Mouse (Mus musculus) cortical plate, adult 2 months (tissue): ENCODE data around the gene Hist1h2ak.

Experiments used
- CTCF ChIP-seq: fragments of 200-500 bp; IDR thresholded peaks from 2 replicates; pipeline ENCODE4 v1.5.1; 2011; ENCODE audit warnings: mild to moderate bottlenecking, control low read depth, low read length; ENCODE audit not compliant: insufficient read depth; ENCODE audit errors: extremely low read depth
- POLR2A ChIP-seq: fragments of 200-500 bp; IDR thresholded peaks from 2 replicates; pipeline ENCODE4 v1.6.1; 2011; ENCODE audit warnings: mild to moderate bottlenecking, low read length, control low read depth; ENCODE audit not compliant: insufficient read depth; ENCODE audit errors: extremely low read depth

DNA sequence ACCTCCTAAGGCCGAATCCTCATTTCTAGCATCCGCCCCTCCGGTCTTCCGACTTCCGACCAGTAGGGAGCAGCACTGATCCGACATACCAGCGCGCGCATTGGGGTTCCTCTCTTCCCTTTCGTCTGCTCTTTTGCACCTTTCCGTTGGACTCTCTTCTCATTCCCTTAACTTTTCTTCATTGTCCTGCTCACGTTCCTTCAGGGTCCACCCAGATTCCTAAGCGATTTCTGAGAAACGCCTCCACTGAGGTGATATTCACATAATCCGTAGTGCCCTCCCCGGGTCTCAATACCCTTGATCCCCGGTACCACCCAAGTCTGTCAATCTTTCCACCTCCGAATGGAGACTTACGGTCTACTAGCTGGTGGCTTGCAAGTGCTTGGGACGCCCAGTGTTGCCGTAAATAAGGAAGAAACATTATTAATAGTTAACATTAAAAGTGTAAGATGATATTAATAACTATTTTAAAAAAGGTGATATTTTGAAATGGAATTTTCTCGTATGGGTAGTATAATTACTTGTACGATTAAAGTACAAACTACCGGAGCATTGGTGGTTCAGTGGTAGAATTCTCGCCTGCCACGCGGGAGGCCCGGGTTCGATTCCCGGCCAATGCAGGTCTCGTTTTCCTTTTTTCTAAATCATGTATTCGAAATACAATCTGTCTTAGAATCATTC, 43.5 kb downstream of the Hist1h2ak start:
- TF ChIP-seq CTCF (peak; percentile 65), POLR2A (no peak)
